8 mouse cellular contexts compared by ENCODE assay signal in the genomic region with DNA sequence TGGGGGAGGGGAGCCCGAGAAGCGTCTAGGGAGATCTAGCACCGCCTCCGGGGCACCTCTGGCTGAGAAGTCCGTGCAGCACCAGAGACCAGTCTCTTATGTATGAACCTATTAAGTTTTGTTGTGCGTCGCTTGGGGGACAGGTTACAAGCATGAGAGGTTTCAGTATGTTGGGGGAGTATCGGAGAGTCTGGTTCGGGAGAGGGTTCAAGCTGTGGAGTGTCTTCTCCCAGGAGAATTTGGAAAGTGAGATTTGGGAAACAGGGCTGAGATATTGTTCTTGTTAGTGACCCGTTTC. TPM values are rescaled to one million over a fixed set of nuclear protein-coding genes. Genes with fewer than 3 reads are reported as not detected.
DNase-seq lines count a peak whose midpoint lies in the region; ATAC-seq lines count a peak whose summit lies in the region.

No protein-coding gene starts in this region.

- no peaks in the 10 kb centered on the region for H3K36me3 ChIP-seq in heart, embryonic 15.5 days
- H3K36me3 ChIP-seq in liver, embryonic 16.5 days (ENCODE audit: control insufficient read depth, insufficient read depth), result no peaks in the 10 kb centered on the region

- H3K4me1 ChIP-seq in heart, embryonic 15.5 days (replicated peaks), result peaks cover 13% of the 10 kb centered on the region
- no peaks in the 10 kb centered on the region; the same call in 1 of the 2 replicates for H3K4me1 ChIP-seq in liver, embryonic 16.5 days (ENCODE audit: control insufficient read depth, low read depth, low read length)

- peak; percentile 39 for DNase-seq in layer of hippocampus, adult 11-12 months (ENCODE audit: low spot score)
- no peak for DNase-seq in layer of hippocampus, adult 8-10 months (ENCODE audit: low spot score in 2 of 2)
- DNase-seq in adipocyte (ENCODE audit: low spot score), result peak; percentile 44
- DNase-seq in yolk sac, embryonic 10.5 days (ENCODE audit: low spot score), result no peak
- no peak for DNase-seq in embryo, embryonic 9.5 days (ENCODE audit: extremely low spot score)
- no peak for DNase-seq in cerebellum, postnatal 14 days

- no peaks in the 10 kb centered on the region for H3K27me3 ChIP-seq in heart, embryonic 15.5 days
- peaks cover 21% of the 10 kb centered on the region for H3K27me3 ChIP-seq in liver, embryonic 16.5 days (ENCODE audit: control insufficient read depth, insufficient read depth, low read depth, low read length)

- peak overlapping the region; percentile 78 for H3K27ac ChIP-seq in heart, embryonic 15.5 days
- no peak overlapping the region for H3K27ac ChIP-seq in liver, embryonic 16.5 days (ENCODE audit: low read length)

- peak overlapping the region; percentile 73 for H3K4me3 ChIP-seq in heart, embryonic 15.5 days
- peak overlapping the region; percentile 61 for H3K4me3 ChIP-seq in liver, embryonic 16.5 days (ENCODE audit: low read depth, low read length)

- H3K4me2 ChIP-seq in heart, embryonic 15.5 days, result peak overlapping the region; percentile 93
- H3K4me2 ChIP-seq in liver, embryonic 16.5 days (ENCODE audit: low read depth, low read length), result peak overlapping the region; percentile 77

- no peaks in the 10 kb centered on the region for H3K9me3 ChIP-seq in heart, embryonic 15.5 days (replicated peaks)
- no peaks in the 10 kb centered on the region for H3K9me3 ChIP-seq in liver, embryonic 16.5 days (replicated peaks; ENCODE audit: control insufficient read depth, low read length)

- WGBS in heart, embryonic 15.5 days, result 4% methylated on average over 10 of the region's 10 CpGs
- 2% methylated on average over 10 of the region's 10 CpGs for WGBS in liver, embryonic 16.5 days (ENCODE audit: insufficient replicate concordance)

- peak overlapping the region; percentile 77 for H3K9ac ChIP-seq in heart, embryonic 15.5 days
- H3K9ac ChIP-seq in liver, embryonic 16.5 days (ENCODE audit: low read depth, low read length), result no peak overlapping the region

- ATAC-seq in heart, embryonic 15.5 days (replicated peaks; ENCODE audit: insufficient number of reproducible peaks, insufficient read depth, low FRiP score, low read depth), result peak; percentile 45
- no peak for ATAC-seq in liver, embryonic 16.5 days (ENCODE audit: low read depth)

RNA-seq across cellular contexts. Expression of a gene that starts 1.3 kb away (rescaled TPM):
- 10 to 100 TPM; 46.3 to 55.5 (median 49.9) TPM for total RNA-seq in layer of hippocampus, adult 8-10 months (2022)
- polyA plus RNA-seq in heart, embryonic 15.5 days (2015; fragmentation: Nextera tagmentation; extraction: Ambion mirVana), result 0.74 and 0.86 TPM in 2 replicates
- 0.13 and 0.16 TPM in 2 replicates for polyA plus RNA-seq in liver, embryonic 16.5 days (2015; fragmentation: Nextera tagmentation; extraction: Ambion mirVana)

Comparison
In these comparisons a context has a peak if more than half of its experiments do, and no peak if none do; other contexts are left out.
1. DNase-seq: peak in layer of hippocampus, adult 11-12 months (single experiment) and adipocyte (single experiment); none in layer of hippocampus, adult 8-10 months (0 of 2), yolk sac, embryonic 10.5 days (single experiment), embryo, embryonic 9.5 days (single experiment) and cerebellum, postnatal 14 days (0 of 2).